ENCODE assay signal across 19 mouse cellular contexts in genomic region chr11:95734485-95734884, GRCm38 (mm10).
"Had no signal": no experiment of that assay in that cellular context is flagged by ENCODE, and none has a peak within 500 bp of the region (broad histone marks: within the 10 kb centered on the region; RNA-seq: fewer than 3 reads in every experiment).

No protein-coding gene starts in this region.

- ATAC-seq: midbrain, embryonic 13.5 days; midbrain, embryonic 15.5 days had no signal

- H3K4me2 ChIP-seq: lung, embryonic 14.5 days; midbrain, embryonic 13.5 days; midbrain, embryonic 15.5 days; neural tube, embryonic 13.5 days; neural tube, embryonic 15.5 days; stomach, embryonic 15.5 days had no signal

- H3K27ac ChIP-seq: midbrain, embryonic 10.5 days; midbrain, embryonic 13.5 days; midbrain, embryonic 15.5 days; neural tube, embryonic 13.5 days; neural tube, embryonic 15.5 days; stomach, embryonic 15.5 days; stomach, postnatal 0 days had no signal

- H3K27me3 ChIP-seq: midbrain, embryonic 13.5 days; midbrain, embryonic 15.5 days; neural tube, embryonic 13.5 days; neural tube, embryonic 15.5 days; stomach, embryonic 15.5 days had no signal

- H3K36me3 ChIP-seq: midbrain, embryonic 13.5 days; midbrain, embryonic 15.5 days; neural tube, embryonic 13.5 days; neural tube, embryonic 15.5 days; stomach, embryonic 15.5 days had no signal

- H3K9me3 ChIP-seq: midbrain, embryonic 13.5 days; midbrain, embryonic 15.5 days; neural tube, embryonic 13.5 days; neural tube, embryonic 15.5 days; stomach, embryonic 15.5 days had no signal

- DNase-seq: lung, adult 18-20 months; lung, embryonic 14.5 days; lung, postnatal 10 days; lung, postnatal 4 days; retina, postnatal 1 day; right cerebral cortex, adult 18-20 months; right cerebral cortex, postnatal 25 days; right cerebral cortex, postnatal 4 days; thymus, adult 2 months; thymus, postnatal 25 days; thymus, postnatal 4 days had no signal

- H3K4me1 ChIP-seq: midbrain, embryonic 10.5 days; midbrain, embryonic 13.5 days; midbrain, embryonic 15.5 days; neural tube, embryonic 15.5 days had no signal

- H3K9ac ChIP-seq: lung, embryonic 14.5 days; midbrain, embryonic 13.5 days; midbrain, embryonic 15.5 days; neural tube, embryonic 13.5 days; neural tube, embryonic 15.5 days; stomach, embryonic 15.5 days had no signal

- H3K4me3 ChIP-seq: midbrain, embryonic 10.5 days; midbrain, embryonic 13.5 days; midbrain, embryonic 15.5 days; myocyte; neural tube, embryonic 13.5 days; neural tube, embryonic 15.5 days; stomach, embryonic 15.5 days had no signal
